Mouse (Mus musculus): ENCODE measurements around the gene Rnh1. TPM values are rescaled to one million over a fixed set of nuclear protein-coding genes. Genes with fewer than 3 reads are reported as not detected.

The Rnh1 gene
- polyA plus RNA-seq, 1 experiment from 2014 or later, result 45.3 TPM

- H3K9ac ChIP-seq (replicated peaks; ENCODE audit: low read depth, low read length), result no peak overlapping the region
- no peaks in the 10 kb centered on the region for H3K4me1 ChIP-seq (ENCODE audit: control insufficient read depth, insufficient read depth, low read length)
- ATAC-seq (ENCODE audit: low read depth), result no peak
- no peak overlapping the region for H3K4me3 ChIP-seq (ENCODE audit: low read depth, low read length)
- no peaks in the 10 kb centered on the region for H3K9me3 ChIP-seq (ENCODE audit: control insufficient read depth, low read length)
- WGBS, result 75% methylated on average over 3 of the region's 3 CpGs
- H3K27me3 ChIP-seq (ENCODE audit: control insufficient read depth, insufficient read depth, low read length), result no peaks in the 10 kb centered on the region
- no peaks in the 10 kb centered on the region for H3K36me3 ChIP-seq (ENCODE audit: control insufficient read depth, insufficient read depth, low read length)
- no peak overlapping the region for H3K4me2 ChIP-seq (ENCODE audit: low read depth, low read length)
- H3K27ac ChIP-seq (ENCODE audit: low read depth, low read length), result no peak overlapping the region
Observed at GRCm38 (mm10) chr7:141209526-141209925, 36.9 kb upstream of the Rnh1 start.

GRCm38 (mm10) chr7:141206182-141206937 is 33.7 kb upstream of the Rnh1 start:
- Histone ChIP-seq H3K4me1 (ENCODE audit: control insufficient read depth, insufficient read depth, low read length) (no peaks in the 10 kb centered on the region), H3K27me3 (ENCODE audit: control insufficient read depth, insufficient read depth, low read length) (no peaks in the 10 kb centered on the region), H3K9me3 (ENCODE audit: control insufficient read depth, low read length) (no peaks in the 10 kb centered on the region), H3K9ac (replicated peaks; ENCODE audit: low read depth, low read length) (no peak overlapping the region), H3K27ac (ENCODE audit: low read depth, low read length) (no peak overlapping the region), H3K36me3 (ENCODE audit: control insufficient read depth, insufficient read depth, low read length) (no peaks in the 10 kb centered on the region), H3K4me3 (ENCODE audit: low read depth, low read length) (no peak overlapping the region), H3K4me2 (ENCODE audit: low read depth, low read length) (no peak overlapping the region)
- 92% methylated on average over 18 of the region's 18 CpGs for WGBS
- no peak for ATAC-seq (ENCODE audit: low read depth)

- H3K27ac ChIP-seq (ENCODE audit: low read depth, low read length), result no peak overlapping the region
- no peak overlapping the region for H3K4me3 ChIP-seq (ENCODE audit: low read depth, low read length)
- no peaks in the 10 kb centered on the region for H3K27me3 ChIP-seq (ENCODE audit: control insufficient read depth, insufficient read depth, low read length)
- ATAC-seq (ENCODE audit: low read depth), result no peak
- no peaks in the 10 kb centered on the region for H3K4me1 ChIP-seq (ENCODE audit: control insufficient read depth, insufficient read depth, low read length)
- WGBS, result 92% methylated on average over 5 of the region's 5 CpGs
- no peaks in the 10 kb centered on the region for H3K36me3 ChIP-seq (ENCODE audit: control insufficient read depth, insufficient read depth, low read length)
- no peak overlapping the region for H3K9ac ChIP-seq (replicated peaks; ENCODE audit: low read depth, low read length)
- no peaks in the 10 kb centered on the region for H3K9me3 ChIP-seq (ENCODE audit: control insufficient read depth, low read length)
- no peak overlapping the region for H3K4me2 ChIP-seq (ENCODE audit: low read depth, low read length)
Observed at GRCm38 (mm10) chr7:141205504-141205903, 32.8 kb upstream of the Rnh1 start.

- no peak for ATAC-seq (ENCODE audit: low read depth)
- Histone ChIP-seq H3K27ac (ENCODE audit: low read depth, low read length) (no peak overlapping the region), H3K4me1 (ENCODE audit: control insufficient read depth, insufficient read depth, low read length) (no peaks in the 10 kb centered on the region), H3K9ac (replicated peaks; ENCODE audit: low read depth, low read length) (no peak overlapping the region), H3K27me3 (ENCODE audit: control insufficient read depth, insufficient read depth, low read length) (no peaks in the 10 kb centered on the region), H3K4me3 (ENCODE audit: low read depth, low read length) (no peak overlapping the region), H3K36me3 (ENCODE audit: control insufficient read depth, insufficient read depth, low read length) (no peaks in the 10 kb centered on the region), H3K9me3 (ENCODE audit: control insufficient read depth, low read length) (no peaks in the 10 kb centered on the region), H3K4me2 (ENCODE audit: low read depth, low read length) (no peak overlapping the region)
- WGBS, result 71% methylated on average over 3 of the region's 3 CpGs
Observed at GRCm38 (mm10) chr7:141204546-141204945, 31.9 kb upstream of the Rnh1 start.

GRCm38 (mm10) chr7:141198121-141198520 is 25.5 kb upstream of the Rnh1 start:
- WGBS, result 97% methylated on average over 4 of the region's 4 CpGs
- peaks cover under 1% of the 10 kb centered on the region for H3K4me1 ChIP-seq (ENCODE audit: control insufficient read depth, insufficient read depth, low read length)

GRCm38 (mm10) chr7:141196619-141197282 is 24.1 kb upstream of the Rnh1 start:
- peaks cover 9% of the 10 kb centered on the region for H3K4me1 ChIP-seq (ENCODE audit: control insufficient read depth, insufficient read depth, low read length)
- 92% methylated on average over 8 of the region's 8 CpGs for WGBS
- H3K27ac ChIP-seq (ENCODE audit: low read depth, low read length), result no peak overlapping the region
- peaks cover 7% of the 10 kb centered on the region for H3K36me3 ChIP-seq (ENCODE audit: control insufficient read depth, insufficient read depth, low read length)
- H3K9ac ChIP-seq (replicated peaks; ENCODE audit: low read depth, low read length), result no peak overlapping the region
- no peak overlapping the region for H3K4me3 ChIP-seq (ENCODE audit: low read depth, low read length)
- H3K4me2 ChIP-seq (ENCODE audit: low read depth, low read length), result no peak overlapping the region
- no peak for ATAC-seq (ENCODE audit: low read depth)
- no peaks in the 10 kb centered on the region for H3K9me3 ChIP-seq (ENCODE audit: control insufficient read depth, low read length)
- no peaks in the 10 kb centered on the region for H3K27me3 ChIP-seq (ENCODE audit: control insufficient read depth, insufficient read depth, low read length)

More at GRCm38 (mm10) chr7:141198121-141198520, 25.5 kb upstream of the Rnh1 start:
- H3K27me3 ChIP-seq (ENCODE audit: control insufficient read depth, insufficient read depth, low read length), result no peaks in the 10 kb centered on the region
- H3K36me3 ChIP-seq (ENCODE audit: control insufficient read depth, insufficient read depth, low read length), result no peaks in the 10 kb centered on the region
- ATAC-seq (ENCODE audit: low read depth), result no peak
- no peaks in the 10 kb centered on the region for H3K9me3 ChIP-seq (ENCODE audit: control insufficient read depth, low read length)
- H3K9ac ChIP-seq (replicated peaks; ENCODE audit: low read depth, low read length), result no peak overlapping the region
- no peak overlapping the region for H3K27ac ChIP-seq (ENCODE audit: low read depth, low read length)
- H3K4me3 ChIP-seq (ENCODE audit: low read depth, low read length), result no peak overlapping the region
- no peak overlapping the region for H3K4me2 ChIP-seq (ENCODE audit: low read depth, low read length)

- H3K4me3 ChIP-seq (ENCODE audit: low read depth, low read length), result no peak overlapping the region
Observed at GRCm38 (mm10) chr7:141195754-141196153, 23.1 kb upstream of the Rnh1 start.

GRCm38 (mm10) chr7:141194830-141195229 is 22.2 kb upstream of the Rnh1 start:
- H3K4me3 ChIP-seq (ENCODE audit: low read depth, low read length), result peak overlapping the region; percentile 94
- WGBS, result under 1% methylated on average over 28 of the region's 28 CpGs
- no peaks in the 10 kb centered on the region for H3K9me3 ChIP-seq (ENCODE audit: control insufficient read depth, low read length)
- H3K9ac ChIP-seq (replicated peaks; ENCODE audit: low read depth, low read length), result peak overlapping the region; percentile 54
- H3K4me2 ChIP-seq (ENCODE audit: low read depth, low read length), result peak overlapping the region; percentile 98
- H3K36me3 ChIP-seq (ENCODE audit: control insufficient read depth, insufficient read depth, low read length), result peaks cover 26% of the 10 kb centered on the region
- H3K4me1 ChIP-seq (ENCODE audit: control insufficient read depth, insufficient read depth, low read length), result peaks cover 9% of the 10 kb centered on the region
- H3K27me3 ChIP-seq (ENCODE audit: control insufficient read depth, insufficient read depth, low read length), result no peaks in the 10 kb centered on the region
- peak overlapping the region; percentile 71 for H3K27ac ChIP-seq (ENCODE audit: low read depth, low read length)
- peak; percentile 38; the same call in 1 of the 2 replicates for ATAC-seq (ENCODE audit: low read depth)

More at GRCm38 (mm10) chr7:141195754-141196153, 23.1 kb upstream of the Rnh1 start:
- no peak overlapping the region for H3K27ac ChIP-seq (ENCODE audit: low read depth, low read length)
- H3K27me3 ChIP-seq (ENCODE audit: control insufficient read depth, insufficient read depth, low read length), result no peaks in the 10 kb centered on the region
- H3K9ac ChIP-seq (replicated peaks; ENCODE audit: low read depth, low read length), result no peak overlapping the region
- WGBS, result 97% methylated on average over 2 of the region's 2 CpGs
- H3K4me2 ChIP-seq (ENCODE audit: low read depth, low read length), result no peak overlapping the region
- ATAC-seq (ENCODE audit: low read depth), result no peak
- H3K4me1 ChIP-seq (ENCODE audit: control insufficient read depth, insufficient read depth, low read length), result peaks cover 9% of the 10 kb centered on the region
- peaks cover 17% of the 10 kb centered on the region for H3K36me3 ChIP-seq (ENCODE audit: control insufficient read depth, insufficient read depth, low read length)
- no peaks in the 10 kb centered on the region for H3K9me3 ChIP-seq (ENCODE audit: control insufficient read depth, low read length)

GRCm38 (mm10) chr7:141194409-141194808 is 21.8 kb upstream of the Rnh1 start:
- Histone ChIP-seq H3K9ac (replicated peaks; ENCODE audit: low read depth, low read length) (peak overlapping the region; percentile 54), H3K36me3 (ENCODE audit: control insufficient read depth, insufficient read depth, low read length) (peaks cover 30% of the 10 kb centered on the region), H3K4me2 (ENCODE audit: low read depth, low read length) (peak overlapping the region; percentile 98), H3K4me3 (ENCODE audit: low read depth, low read length) (peak overlapping the region; percentile 94), H3K27me3 (ENCODE audit: control insufficient read depth, insufficient read depth, low read length) (no peaks in the 10 kb centered on the region), H3K27ac (ENCODE audit: low read depth, low read length) (peak overlapping the region; percentile 71), H3K4me1 (ENCODE audit: control insufficient read depth, insufficient read depth, low read length) (peaks cover 9% of the 10 kb centered on the region), H3K9me3 (ENCODE audit: control insufficient read depth, low read length) (no peaks in the 10 kb centered on the region)
- 1% methylated on average over 23 of the region's 23 CpGs for WGBS
- no peak for ATAC-seq (ENCODE audit: low read depth)
